Mouse (Mus musculus): ENCODE data around the gene Perp. TPM values are rescaled to one million over a fixed set of nuclear protein-coding genes. Genes with fewer than 3 reads are reported as not detected.

The Perp gene
- polyA plus RNA-seq, 1 experiment from 2014 or later: 237 TPM

- H3K27ac ChIP-seq (replicated peaks; ENCODE audit: low read depth, low read length): no peak overlapping the region
- no peaks in the 10 kb centered on the region for H3K27me3 ChIP-seq (replicated peaks; ENCODE audit: control insufficient read depth, insufficient read depth, low read length)
- ATAC-seq (ENCODE audit: low read depth) (no peak), DNase-seq (ENCODE audit: low spot score) (no peak)
- H3K9ac ChIP-seq (ENCODE audit: low read depth, low read length): no peak overlapping the region
- no peaks in the 10 kb centered on the region for H3K9me3 ChIP-seq (ENCODE audit: control insufficient read depth, low read length)
- H3K36me3 ChIP-seq (ENCODE audit: control insufficient read depth, insufficient read depth, low read length): no peaks in the 10 kb centered on the region
- WGBS: 73% methylated on average over 4 of the region's 4 CpGs
- H3K4me2 ChIP-seq (ENCODE audit: low read depth, low read length): no peak overlapping the region
- no peak overlapping the region for H3K4me3 ChIP-seq (ENCODE audit: low read depth, low read length)
- no peaks in the 10 kb centered on the region for H3K4me1 ChIP-seq (ENCODE audit: control insufficient read depth, insufficient read depth, low read length)
These were observed 12.4 kb downstream of the Perp start for GRCm38 (mm10) chr10:18857244-18857643.

GRCm38 (mm10) chr10:18859632-18860031 is 14.8 kb downstream of the Perp start:
- no peak for DNase-seq (ENCODE audit: low spot score)
- H3K4me2 ChIP-seq (ENCODE audit: low read depth, low read length): no peak overlapping the region
- ATAC-seq (ENCODE audit: low read depth): no peak
- H3K36me3 ChIP-seq (ENCODE audit: control insufficient read depth, insufficient read depth, low read length): no peaks in the 10 kb centered on the region
- H3K9me3 ChIP-seq (ENCODE audit: control insufficient read depth, low read length): no peaks in the 10 kb centered on the region
- H3K4me3 ChIP-seq (ENCODE audit: low read depth, low read length): no peak overlapping the region
- H3K4me1 ChIP-seq (ENCODE audit: control insufficient read depth, insufficient read depth, low read length): no peaks in the 10 kb centered on the region
- no peak overlapping the region for H3K9ac ChIP-seq (ENCODE audit: low read depth, low read length)
- WGBS: 36% methylated on average over 3 of the region's 3 CpGs
- no peaks in the 10 kb centered on the region for H3K27me3 ChIP-seq (replicated peaks; ENCODE audit: control insufficient read depth, insufficient read depth, low read length)
- H3K27ac ChIP-seq (replicated peaks; ENCODE audit: low read depth, low read length): no peak overlapping the region

GRCm38 (mm10) chr10:18860119-18860824 is 15.5 kb downstream of the Perp start:
- Histone ChIP-seq H3K36me3 (ENCODE audit: control insufficient read depth, insufficient read depth, low read length) (no peaks in the 10 kb centered on the region), H3K27me3 (replicated peaks; ENCODE audit: control insufficient read depth, insufficient read depth, low read length) (no peaks in the 10 kb centered on the region), H3K4me1 (ENCODE audit: control insufficient read depth, insufficient read depth, low read length) (no peaks in the 10 kb centered on the region), H3K9me3 (ENCODE audit: control insufficient read depth, low read length) (no peaks in the 10 kb centered on the region), H3K4me3 (ENCODE audit: low read depth, low read length) (no peak overlapping the region), H3K9ac (ENCODE audit: low read depth, low read length) (no peak overlapping the region), H3K4me2 (ENCODE audit: low read depth, low read length) (no peak overlapping the region), H3K27ac (replicated peaks; ENCODE audit: low read depth, low read length) (no peak overlapping the region)
- 56% methylated on average over 5 of the region's 5 CpGs for WGBS
- no peak for DNase-seq (ENCODE audit: low spot score)
- no peak for ATAC-seq (ENCODE audit: low read depth)

- Histone ChIP-seq H3K27ac (replicated peaks; ENCODE audit: low read depth, low read length) (no peak overlapping the region), H3K36me3 (ENCODE audit: control insufficient read depth, insufficient read depth, low read length) (no peaks in the 10 kb centered on the region), H3K9ac (ENCODE audit: low read depth, low read length) (no peak overlapping the region), H3K4me2 (ENCODE audit: low read depth, low read length) (no peak overlapping the region), H3K4me1 (ENCODE audit: control insufficient read depth, insufficient read depth, low read length) (no peaks in the 10 kb centered on the region), H3K4me3 (ENCODE audit: low read depth, low read length) (no peak overlapping the region), H3K27me3 (replicated peaks; ENCODE audit: control insufficient read depth, insufficient read depth, low read length) (no peaks in the 10 kb centered on the region), H3K9me3 (ENCODE audit: control insufficient read depth, low read length) (no peaks in the 10 kb centered on the region)
- WGBS: 84% methylated on average over 11 of the region's 11 CpGs
- DNase-seq (ENCODE audit: low spot score) (no peak), ATAC-seq (ENCODE audit: low read depth) (no peak)
These were observed 16.0 kb downstream of the Perp start for GRCm38 (mm10) chr10:18860831-18861230.

- H3K9me3 ChIP-seq (ENCODE audit: control insufficient read depth, low read length): no peaks in the 10 kb centered on the region
- H3K4me3 ChIP-seq (ENCODE audit: low read depth, low read length): no peak overlapping the region
- H3K27ac ChIP-seq (replicated peaks; ENCODE audit: low read depth, low read length): no peak overlapping the region
- no peak overlapping the region for H3K9ac ChIP-seq (ENCODE audit: low read depth, low read length)
- no peaks in the 10 kb centered on the region for H3K27me3 ChIP-seq (replicated peaks; ENCODE audit: control insufficient read depth, insufficient read depth, low read length)
- DNase-seq (ENCODE audit: low spot score) (no peak), ATAC-seq (ENCODE audit: low read depth) (no peak)
- no peaks in the 10 kb centered on the region for H3K4me1 ChIP-seq (ENCODE audit: control insufficient read depth, insufficient read depth, low read length)
- no peaks in the 10 kb centered on the region for H3K36me3 ChIP-seq (ENCODE audit: control insufficient read depth, insufficient read depth, low read length)
- 70% methylated on average over 4 of the region's 4 CpGs for WGBS
- H3K4me2 ChIP-seq (ENCODE audit: low read depth, low read length): no peak overlapping the region
These were observed 16.6 kb downstream of the Perp start for GRCm38 (mm10) chr10:18861418-18861817.

GRCm38 (mm10) chr10:18863332-18863731 is 18.5 kb downstream of the Perp start:
- H3K36me3 ChIP-seq (ENCODE audit: control insufficient read depth, insufficient read depth, low read length): no peaks in the 10 kb centered on the region

GRCm38 (mm10) chr10:18864753-18865152 is 19.9 kb downstream of the Perp start:
- 55% methylated on average over 5 of the region's 5 CpGs for WGBS
- H3K4me2 ChIP-seq (ENCODE audit: low read depth, low read length): no peak overlapping the region
- H3K36me3 ChIP-seq (ENCODE audit: control insufficient read depth, insufficient read depth, low read length): no peaks in the 10 kb centered on the region
- no peak overlapping the region for H3K4me3 ChIP-seq (ENCODE audit: low read depth, low read length)
- ATAC-seq (ENCODE audit: low read depth) (no peak), DNase-seq (ENCODE audit: low spot score) (no peak)
- H3K4me1 ChIP-seq (ENCODE audit: control insufficient read depth, insufficient read depth, low read length): no peaks in the 10 kb centered on the region
- no peaks in the 10 kb centered on the region for H3K27me3 ChIP-seq (replicated peaks; ENCODE audit: control insufficient read depth, insufficient read depth, low read length)
- H3K9ac ChIP-seq (ENCODE audit: low read depth, low read length): no peak overlapping the region
- no peaks in the 10 kb centered on the region for H3K9me3 ChIP-seq (ENCODE audit: control insufficient read depth, low read length)
- H3K27ac ChIP-seq (replicated peaks; ENCODE audit: low read depth, low read length): no peak overlapping the region

More at GRCm38 (mm10) chr10:18863332-18863731, 18.5 kb downstream of the Perp start:
- ATAC-seq (ENCODE audit: low read depth): no peak
- Histone ChIP-seq H3K9ac (ENCODE audit: low read depth, low read length) (no peak overlapping the region), H3K4me1 (ENCODE audit: control insufficient read depth, insufficient read depth, low read length) (no peaks in the 10 kb centered on the region), H3K4me3 (ENCODE audit: low read depth, low read length) (no peak overlapping the region), H3K27me3 (replicated peaks; ENCODE audit: control insufficient read depth, insufficient read depth, low read length) (no peaks in the 10 kb centered on the region), H3K9me3 (ENCODE audit: control insufficient read depth, low read length) (no peaks in the 10 kb centered on the region), H3K27ac (replicated peaks; ENCODE audit: low read depth, low read length) (no peak overlapping the region), H3K4me2 (ENCODE audit: low read depth, low read length) (no peak overlapping the region)
- no peak for DNase-seq (ENCODE audit: low spot score)
- WGBS: 71% methylated on average over 4 of the region's 4 CpGs

- 81% methylated on average over 2 of the region's 2 CpGs for WGBS
- H3K4me3 ChIP-seq (ENCODE audit: low read depth, low read length): no peak overlapping the region
- no peak overlapping the region for H3K4me2 ChIP-seq (ENCODE audit: low read depth, low read length)
- H3K36me3 ChIP-seq (ENCODE audit: control insufficient read depth, insufficient read depth, low read length): no peaks in the 10 kb centered on the region
- H3K9ac ChIP-seq (ENCODE audit: low read depth, low read length): no peak overlapping the region
- H3K27me3 ChIP-seq (replicated peaks; ENCODE audit: control insufficient read depth, insufficient read depth, low read length): no peaks in the 10 kb centered on the region
- DNase-seq (ENCODE audit: low spot score) (peak; percentile 52), ATAC-seq (ENCODE audit: low read depth) (no peak)
- H3K4me1 ChIP-seq (ENCODE audit: control insufficient read depth, insufficient read depth, low read length): no peaks in the 10 kb centered on the region
- no peak overlapping the region for H3K27ac ChIP-seq (replicated peaks; ENCODE audit: low read depth, low read length)
- no peaks in the 10 kb centered on the region for H3K9me3 ChIP-seq (ENCODE audit: control insufficient read depth, low read length)
These were observed 26.2 kb downstream of the Perp start for GRCm38 (mm10) chr10:18870990-18871389.

GRCm38 (mm10) chr10:18876211-18876610 is 31.4 kb downstream of the Perp start:
- Histone ChIP-seq H3K27ac (replicated peaks; ENCODE audit: low read depth, low read length) (peak overlapping the region; percentile 63), H3K36me3 (ENCODE audit: control insufficient read depth, insufficient read depth, low read length) (no peaks in the 10 kb centered on the region), H3K9me3 (ENCODE audit: control insufficient read depth, low read length) (no peaks in the 10 kb centered on the region), H3K4me1 (ENCODE audit: control insufficient read depth, insufficient read depth, low read length) (no peaks in the 10 kb centered on the region), H3K4me2 (ENCODE audit: low read depth, low read length) (no peak overlapping the region), H3K9ac (ENCODE audit: low read depth, low read length) (no peak overlapping the region), H3K4me3 (ENCODE audit: low read depth, low read length) (no peak overlapping the region), H3K27me3 (replicated peaks; ENCODE audit: control insufficient read depth, insufficient read depth, low read length) (no peaks in the 10 kb centered on the region)
- ATAC-seq (ENCODE audit: low read depth) (peak; percentile 83), DNase-seq (ENCODE audit: low spot score) (peak; percentile 71)
- 37% methylated on average over 1 of the region's 1 CpGs for WGBS

Measured in embryonic facial prominence, embryonic 14.5 days (tissue).